Mouse (Mus musculus) embryonic facial prominence, embryonic 12.5 days (tissue): ENCODE measurements around the gene Slc44a1. TPM values are rescaled to one million over a fixed set of nuclear protein-coding genes. Genes with fewer than 3 reads are reported as not detected.

Source experiments
- ATAC-seq: fragments of 200-750 bp; cut with Nextera tagmentation; 2 replicates; pipeline ENCODE4 v1.8.0; 2017; ENCODE audit not compliant: insufficient number of reproducible peaks, insufficient read depth, low FRiP score, low TSS enrichment
- H3K27ac ChIP-seq: fragments of 300-500 bp; sonication (generic); 2 replicates; pipeline ENCODE4 v1.5.1; 2016; ENCODE audit warnings: mild to moderate bottlenecking
- H3K27me3 ChIP-seq: fragments of 300-500 bp; sonication (generic); 2 replicates; pipeline ENCODE4 v1.6.1; 2016; ENCODE audit warnings: mild to moderate bottlenecking, moderate library complexity
- H3K36me3 ChIP-seq: fragments of 300-500 bp; sonication (generic); 2 replicates; pipeline ENCODE4 v1.6.1; 2016; ENCODE audit warnings: mild to moderate bottlenecking
- H3K4me1 ChIP-seq: fragments of 300-500 bp; sonication (generic); 2 replicates; pipeline ENCODE4 v1.6.1; 2016
- H3K4me2 ChIP-seq: fragments of 300-500 bp; sonication (generic); replicated peaks from 2 replicates; pipeline ENCODE4 v1.6.1; 2016; ENCODE audit warnings: mild to moderate bottlenecking, moderate library complexity
- H3K4me3 ChIP-seq: fragments of 300-500 bp; sonication (generic); 2 replicates; pipeline ENCODE4 v1.5.1; 2016; ENCODE audit warnings: mild to moderate bottlenecking
- H3K9ac ChIP-seq: fragments of 300-500 bp; sonication (generic); 2 replicates; pipeline ENCODE4 v1.6.1; 2016; ENCODE audit warnings: mild to moderate bottlenecking, moderate library complexity
- H3K9me3 ChIP-seq: fragments of 300-500 bp; sonication (generic); 2 replicates; pipeline ENCODE4 v1.6.1; 2016; ENCODE audit warnings: mild to moderate bottlenecking, moderate library complexity
- WGBS: fragments of 180-500 bp; shearing (Covaris S2); methylation state at CpG from one replicate; pipeline ENCODE4 v1.1.7; 2016; 5-methylcytosine and 5-hydroxymethylcytosine counted together
- polyA plus RNA-seq: library from polyadenylated mRNA; unstranded; fragments of >200 nt; fragmentation: Nextera tagmentation; extraction: Ambion mirVana; gene quantifications from 2 replicates; pipeline ENCODE4 v1.2.1, GENCODE M21; 2016

Gene Slc44a1
- polyA plus RNA-seq, 1 experiment from 2014 or later = 37.0 TPM

DNA sequence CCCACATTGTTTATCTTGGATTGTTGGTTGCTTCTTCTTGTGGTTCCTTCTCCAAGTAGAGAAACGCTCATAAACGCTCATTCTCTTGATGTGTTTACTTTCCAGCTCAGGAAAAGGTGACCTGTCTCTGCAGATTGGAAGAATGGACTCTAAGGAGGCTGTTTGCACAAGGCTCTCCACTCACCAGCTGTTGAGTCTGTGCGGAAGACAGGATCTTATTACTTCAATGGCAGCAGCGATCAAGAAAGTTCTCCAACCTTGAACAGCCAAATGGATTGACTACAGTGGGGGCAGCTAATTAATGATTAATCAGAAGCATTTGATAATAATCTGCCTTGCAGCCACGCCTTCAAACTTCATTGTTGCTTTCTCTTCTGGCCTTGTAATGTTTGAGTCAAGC is 181.3 kb downstream of the Slc44a1 start:
- H3K9ac ChIP-seq = no peak overlapping the region
- no peak for ATAC-seq
- H3K4me3 ChIP-seq = no peak overlapping the region
- no peaks in the 10 kb centered on the region for H3K36me3 ChIP-seq
- H3K4me1 ChIP-seq = no peaks in the 10 kb centered on the region
- WGBS = 81% methylated on average over 5 of the region's 5 CpGs
- H3K27ac ChIP-seq = no peak overlapping the region
- H3K4me2 ChIP-seq = no peak overlapping the region
- H3K27me3 ChIP-seq = no peaks in the 10 kb centered on the region
- no peaks in the 10 kb centered on the region for H3K9me3 ChIP-seq

DNA sequence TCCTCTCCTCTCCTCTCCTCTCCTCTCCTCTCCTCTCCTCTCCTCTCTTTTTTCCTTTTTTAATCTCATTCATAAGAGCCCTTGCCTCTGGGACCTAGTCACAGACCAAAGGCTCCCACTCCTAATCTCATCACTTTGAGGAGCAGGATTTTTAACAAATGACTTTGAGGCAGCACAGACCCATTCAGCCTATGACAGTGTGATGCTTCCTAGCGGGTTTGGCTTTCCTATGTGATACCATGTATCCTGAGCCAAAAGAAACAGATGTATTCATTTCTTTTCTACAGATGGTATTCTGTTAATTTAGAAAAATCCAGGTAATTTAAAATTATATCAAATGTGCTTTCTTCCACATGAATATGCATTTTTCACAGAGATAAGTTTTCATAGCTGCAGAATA is 183.5 kb downstream of the Slc44a1 start:
- WGBS = 87% methylated on average over 1 of the region's 1 CpGs
- no peaks in the 10 kb centered on the region for H3K4me1 ChIP-seq
- no peak overlapping the region for H3K27ac ChIP-seq

DNA sequence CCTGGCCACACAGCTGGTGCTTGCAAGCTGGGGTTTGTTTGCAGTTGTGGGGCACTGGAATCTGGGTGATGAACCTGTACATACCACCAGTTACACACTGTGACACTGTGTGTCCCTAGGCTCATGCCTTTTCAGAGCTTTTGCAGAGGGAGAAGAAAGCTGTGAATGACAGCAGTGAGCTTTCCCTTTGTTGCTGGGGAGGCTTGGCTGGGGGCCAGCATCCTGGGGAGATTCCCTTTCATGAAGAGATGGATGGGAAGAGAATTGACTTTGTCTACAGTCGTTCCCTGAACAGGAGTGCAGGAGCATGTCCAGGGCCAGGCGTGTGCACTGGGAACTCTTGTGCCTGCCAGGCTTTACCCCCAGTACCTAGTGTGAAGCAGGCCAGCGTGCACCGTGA is 184.6 kb downstream of the Slc44a1 start:
- Histone ChIP-seq H3K4me3 (no peak overlapping the region), H3K4me2 (no peak overlapping the region), H3K36me3 (no peaks in the 10 kb centered on the region), H3K9ac (no peak overlapping the region), H3K27ac (no peak overlapping the region), H3K4me1 (no peaks in the 10 kb centered on the region), H3K27me3 (no peaks in the 10 kb centered on the region), H3K9me3 (no peaks in the 10 kb centered on the region)
- ATAC-seq = no peak
- 63% methylated on average over 4 of the region's 4 CpGs for WGBS

More for the DNA sequence above, 183.5 kb downstream of the Slc44a1 start:
- Histone ChIP-seq H3K36me3 (no peaks in the 10 kb centered on the region), H3K27me3 (no peaks in the 10 kb centered on the region), H3K4me2 (no peak overlapping the region), H3K9ac (no peak overlapping the region), H3K9me3 (no peaks in the 10 kb centered on the region), H3K4me3 (no peak overlapping the region)
- no peak for ATAC-seq

DNA sequence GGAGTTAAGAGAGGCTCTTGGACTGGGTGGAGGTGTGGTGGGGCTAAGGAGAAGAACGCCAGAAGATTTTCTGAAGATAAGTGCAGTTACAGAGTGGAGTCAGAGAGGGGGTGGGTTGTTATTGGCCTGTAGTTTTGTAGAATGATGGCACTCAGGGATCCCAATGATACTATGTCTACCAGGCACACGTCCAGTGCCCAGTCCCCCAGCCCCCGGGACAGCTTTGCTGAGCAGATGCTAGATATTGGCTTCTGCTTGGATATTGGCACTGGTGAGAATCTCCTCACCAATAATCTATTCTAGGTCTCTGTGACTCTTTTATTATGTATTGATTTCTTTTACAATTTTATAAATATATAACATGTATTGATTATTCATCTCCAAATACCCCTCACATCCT is 185.1 kb downstream of the Slc44a1 start:
- WGBS = 83% methylated on average over 3 of the region's 3 CpGs
- no peaks in the 10 kb centered on the region for H3K4me1 ChIP-seq
- no peak for ATAC-seq
- H3K9ac ChIP-seq = no peak overlapping the region
- H3K4me2 ChIP-seq = no peak overlapping the region
- no peaks in the 10 kb centered on the region for H3K9me3 ChIP-seq
- H3K36me3 ChIP-seq = no peaks in the 10 kb centered on the region
- H3K4me3 ChIP-seq = no peak overlapping the region
- no peak overlapping the region for H3K27ac ChIP-seq
- H3K27me3 ChIP-seq = no peaks in the 10 kb centered on the region

DNA sequence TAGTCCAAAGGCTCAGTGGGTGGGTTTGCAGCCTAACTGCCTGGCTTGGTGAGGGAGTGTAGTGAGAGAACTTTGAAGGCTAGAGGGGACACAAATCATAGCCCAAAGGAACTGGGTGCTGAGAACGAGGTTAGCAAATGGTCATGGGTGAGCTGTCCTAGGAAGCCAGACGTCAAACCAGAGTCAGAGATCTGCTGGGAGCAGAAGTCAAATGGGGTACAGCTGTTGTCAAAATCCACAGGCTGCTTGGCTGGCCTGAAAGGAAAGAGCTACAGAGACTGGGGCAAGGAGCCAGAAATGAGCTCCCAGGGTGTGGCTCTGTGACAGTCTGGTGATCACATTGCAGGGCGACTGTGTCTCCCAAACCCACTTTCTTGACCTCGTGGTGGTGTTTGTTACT is 188.7 kb downstream of the Slc44a1 start:
- no peaks in the 10 kb centered on the region for H3K36me3 ChIP-seq
- ATAC-seq = no peak
- H3K27me3 ChIP-seq = no peaks in the 10 kb centered on the region
- H3K4me2 ChIP-seq = no peak overlapping the region
- H3K9me3 ChIP-seq = no peaks in the 10 kb centered on the region
- no peak overlapping the region for H3K27ac ChIP-seq
- H3K4me3 ChIP-seq = no peak overlapping the region
- 49% methylated on average over 4 of the region's 4 CpGs for WGBS
- H3K4me1 ChIP-seq = peaks cover 6% of the 10 kb centered on the region; the same call in 1 of the 2 replicates
- H3K9ac ChIP-seq = no peak overlapping the region

DNA sequence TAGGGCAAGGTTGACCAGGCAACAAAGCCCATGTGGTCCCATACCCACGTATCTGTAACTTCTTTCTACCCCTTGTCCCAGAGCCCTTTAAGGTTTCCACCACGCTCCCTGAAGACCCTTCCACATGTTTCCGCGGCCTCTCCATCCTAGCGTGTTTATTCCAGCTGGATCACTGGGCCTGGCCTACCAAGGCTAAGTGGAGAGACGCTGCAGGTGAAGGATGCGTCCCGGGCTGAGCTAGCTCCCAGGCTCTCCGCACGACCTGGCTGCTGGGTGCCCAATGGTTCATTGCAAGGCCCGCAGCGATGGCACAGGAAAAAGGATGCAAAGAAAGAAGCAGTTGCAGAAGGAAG is 190.7 kb downstream of the Slc44a1 start:
- H3K27me3 ChIP-seq = no peaks in the 10 kb centered on the region
- WGBS = 8% methylated on average over 12 of the region's 12 CpGs
- no peaks in the 10 kb centered on the region for H3K36me3 ChIP-seq
- H3K9me3 ChIP-seq = no peaks in the 10 kb centered on the region
- peaks cover 6% of the 10 kb centered on the region; the same call in 1 of the 2 replicates for H3K4me1 ChIP-seq
- H3K9ac ChIP-seq = peak overlapping the region; percentile 81
- H3K27ac ChIP-seq = no peak overlapping the region
- H3K4me3 ChIP-seq = peak overlapping the region; percentile 84
- H3K4me2 ChIP-seq = peak overlapping the region; percentile 63
- ATAC-seq = no peak; the same call in 1 of the 2 replicates

DNA sequence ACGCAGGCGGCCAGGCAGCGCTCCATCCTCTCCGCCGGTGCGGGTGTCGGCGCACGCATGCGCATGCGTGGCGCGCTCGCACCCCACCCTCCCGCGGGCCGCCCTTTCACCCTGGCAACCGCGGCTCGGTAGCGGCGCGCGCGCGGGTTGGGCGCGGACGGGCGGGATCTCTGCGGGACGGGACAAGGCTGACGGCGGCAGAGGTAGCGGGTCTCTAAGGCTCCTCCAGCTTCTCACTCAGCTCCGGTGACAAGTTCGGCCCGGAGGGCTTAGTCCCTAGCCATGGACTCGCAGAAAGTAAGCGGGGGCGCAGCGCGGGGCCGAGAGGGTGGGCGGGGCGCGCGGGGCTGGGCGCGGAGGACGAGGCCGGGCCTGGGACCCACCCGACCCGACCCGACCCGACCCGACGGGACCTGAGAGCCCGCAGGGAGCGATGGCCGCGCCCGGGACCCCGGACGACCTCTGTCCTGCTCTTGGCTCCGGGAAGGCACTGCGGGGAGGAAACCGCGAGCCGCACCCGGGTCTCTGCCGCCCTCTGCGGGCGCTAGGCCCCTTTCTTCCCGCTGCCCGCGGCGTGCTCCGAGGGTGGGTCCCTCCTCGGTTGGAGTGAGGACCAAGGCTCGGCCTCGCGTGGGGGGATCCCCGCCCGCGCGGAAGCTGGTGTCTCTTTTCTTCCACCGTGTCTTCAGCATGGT is 191.2 kb downstream of the Slc44a1 start, which contains the start of gene Fsd1l:
TSS of gene Fsd1l (plus strand) at position 156 of the 695 bp plus-strand sequence.
- Histone ChIP-seq H3K27me3 (no peaks in the 10 kb centered on the region), H3K36me3 (no peaks in the 10 kb centered on the region), H3K9me3 (no peaks in the 10 kb centered on the region), H3K4me1 (peaks cover 6% of the 10 kb centered on the region; the same call in 1 of the 2 replicates), H3K4me2 (peak within 1 kb of the TSS; percentile 63), H3K9ac (peak within 1 kb of the TSS; percentile 81), H3K27ac (peak within 1 kb of the TSS; percentile 74), H3K4me3 (peak within 1 kb of the TSS; percentile 84)
- peak; percentile 81 for ATAC-seq
- under 1% methylated on average over 87 of the region's 88 CpGs for WGBS

DNA sequence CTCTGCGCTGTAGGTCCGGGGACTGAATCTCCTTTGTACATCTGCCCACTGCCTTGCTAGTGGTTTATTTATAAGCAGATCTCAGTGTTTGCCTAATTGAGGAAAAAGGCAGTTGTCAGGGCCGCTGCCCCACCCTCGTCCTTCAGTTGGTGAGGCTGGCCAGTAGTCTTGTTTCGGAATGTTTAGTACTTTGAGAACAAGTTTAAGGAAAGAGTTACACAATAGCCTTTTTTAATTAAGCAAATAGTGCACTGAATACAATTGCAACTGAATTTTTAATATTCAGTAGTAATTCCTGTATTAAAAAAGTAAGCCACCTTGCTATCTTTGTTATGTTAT is 191.8 kb downstream of the Slc44a1 start:
- no peak overlapping the region for H3K27ac ChIP-seq
- H3K4me3 ChIP-seq = peak overlapping the region; percentile 84
- WGBS = 3% methylated on average over 5 of the region's 5 CpGs

DNA sequence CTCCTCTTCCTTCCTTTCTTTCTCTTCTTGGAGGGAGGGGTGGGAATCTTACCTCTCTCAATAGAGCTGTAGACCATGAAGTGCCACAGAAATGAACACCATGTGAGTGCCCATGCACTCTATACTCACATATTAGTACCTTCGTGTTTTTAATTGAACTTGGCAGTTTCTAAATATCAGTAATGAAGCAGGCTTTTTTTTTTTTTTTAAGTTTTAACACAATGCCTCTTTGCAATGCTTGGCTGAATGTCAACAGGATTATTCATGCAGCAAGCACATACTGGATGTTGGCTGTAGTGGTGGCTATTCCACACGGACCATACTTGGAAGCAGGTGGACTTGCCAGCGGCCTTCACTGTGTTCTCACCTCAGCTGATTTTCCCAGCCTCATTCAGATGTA is 195.1 kb downstream of the Slc44a1 start:
- ATAC-seq = no peak

More for the DNA sequence above, 191.8 kb downstream of the Slc44a1 start:
- no peaks in the 10 kb centered on the region for H3K9me3 ChIP-seq
- peak overlapping the region; percentile 63 for H3K4me2 ChIP-seq
- no peaks in the 10 kb centered on the region for H3K36me3 ChIP-seq
- H3K9ac ChIP-seq = peak overlapping the region; percentile 81
- no peak for ATAC-seq
- no peaks in the 10 kb centered on the region for H3K27me3 ChIP-seq
- H3K4me1 ChIP-seq = peaks cover 6% of the 10 kb centered on the region; the same call in 1 of the 2 replicates

DNA sequence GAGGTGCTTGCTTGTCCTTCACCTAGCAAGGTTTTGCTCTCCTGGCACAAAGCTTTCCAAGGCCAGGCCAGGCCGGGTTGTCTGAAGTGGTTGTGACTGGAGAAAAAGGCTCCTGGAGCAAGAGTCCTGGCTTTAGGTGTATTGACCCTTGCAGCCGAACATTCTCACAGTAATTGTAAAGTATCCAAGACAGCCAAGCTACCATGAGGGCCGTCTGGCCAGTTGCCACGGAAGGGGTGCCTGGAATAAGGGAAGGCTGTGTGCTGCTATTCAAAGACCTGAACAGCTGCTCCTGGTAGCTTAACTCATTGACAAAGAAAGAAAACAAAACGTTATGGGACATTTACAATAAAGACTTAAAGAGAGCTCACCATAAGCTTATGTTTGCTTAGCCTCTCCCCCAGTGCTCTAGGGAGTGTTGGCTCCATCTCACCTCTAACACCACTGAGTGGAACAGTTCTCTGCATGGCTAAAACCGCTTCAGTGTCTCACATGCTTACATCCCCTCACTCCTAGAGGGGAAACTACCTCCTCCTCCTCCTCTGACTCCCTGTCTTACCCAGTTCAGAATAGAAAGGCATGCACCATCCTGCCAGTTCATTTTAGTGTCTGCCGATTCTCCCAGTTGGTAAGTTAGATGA is 197.2 kb downstream of the Slc44a1 start:
- H3K27ac ChIP-seq = no peak overlapping the region
- no peak overlapping the region for H3K4me3 ChIP-seq
- WGBS = 67% methylated on average over 7 of the region's 7 CpGs
- H3K36me3 ChIP-seq = peaks cover 5% of the 10 kb centered on the region; the same call in 1 of the 2 replicates
- no peaks in the 10 kb centered on the region for H3K9me3 ChIP-seq
- H3K27me3 ChIP-seq = no peaks in the 10 kb centered on the region
- ATAC-seq = no peak
- no peak overlapping the region for H3K9ac ChIP-seq
- no peak overlapping the region for H3K4me2 ChIP-seq
- H3K4me1 ChIP-seq = peaks cover 6% of the 10 kb centered on the region; the same call in 1 of the 2 replicates

More for the DNA sequence above, 195.1 kb downstream of the Slc44a1 start:
- H3K36me3 ChIP-seq = no peaks in the 10 kb centered on the region
- H3K27me3 ChIP-seq = no peaks in the 10 kb centered on the region
- H3K27ac ChIP-seq = no peak overlapping the region
- H3K9me3 ChIP-seq = no peaks in the 10 kb centered on the region
- no peak overlapping the region for H3K4me3 ChIP-seq
- H3K4me2 ChIP-seq = no peak overlapping the region
- H3K9ac ChIP-seq = no peak overlapping the region
- 91% methylated on average over 3 of the region's 3 CpGs for WGBS
- peaks cover 6% of the 10 kb centered on the region; the same call in 1 of the 2 replicates for H3K4me1 ChIP-seq

DNA sequence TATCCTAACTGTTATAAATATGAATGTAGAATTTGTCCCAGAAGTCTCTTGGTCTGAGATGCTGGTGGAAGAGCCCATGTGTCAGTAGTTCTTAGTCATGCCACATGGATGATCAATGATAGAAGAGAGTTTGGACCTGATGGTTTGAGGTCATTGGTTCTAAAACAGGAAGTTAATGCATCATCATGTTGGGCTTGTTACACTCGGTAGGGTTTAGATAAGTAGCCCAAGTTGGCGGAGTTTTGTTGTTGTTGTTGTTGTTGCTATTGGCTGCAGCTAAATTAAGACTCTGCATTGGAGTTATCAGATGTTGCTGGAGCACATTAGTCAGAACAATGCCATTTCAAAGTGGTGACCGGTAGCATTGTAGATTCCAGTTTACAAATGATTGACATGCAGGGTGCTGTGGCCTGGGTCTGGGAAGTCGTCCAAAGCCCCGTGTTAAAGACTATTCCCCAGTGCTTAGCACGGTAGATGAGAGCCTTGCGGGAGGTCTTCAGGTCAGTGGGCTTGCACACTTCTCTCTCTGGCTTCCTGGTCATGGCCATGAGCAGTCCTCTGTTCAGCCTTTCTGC is 198.4 kb downstream of the Slc44a1 start:
- no peak for ATAC-seq
- no peaks in the 10 kb centered on the region for H3K9me3 ChIP-seq
- H3K4me3 ChIP-seq = no peak overlapping the region
- no peak overlapping the region for H3K27ac ChIP-seq
- H3K4me2 ChIP-seq = no peak overlapping the region
- no peaks in the 10 kb centered on the region for H3K27me3 ChIP-seq
- no peaks in the 10 kb centered on the region for H3K4me1 ChIP-seq
- H3K9ac ChIP-seq = no peak overlapping the region
- 90% methylated on average over 7 of the region's 7 CpGs for WGBS
- peaks cover 5% of the 10 kb centered on the region; the same call in 1 of the 2 replicates for H3K36me3 ChIP-seq

DNA sequence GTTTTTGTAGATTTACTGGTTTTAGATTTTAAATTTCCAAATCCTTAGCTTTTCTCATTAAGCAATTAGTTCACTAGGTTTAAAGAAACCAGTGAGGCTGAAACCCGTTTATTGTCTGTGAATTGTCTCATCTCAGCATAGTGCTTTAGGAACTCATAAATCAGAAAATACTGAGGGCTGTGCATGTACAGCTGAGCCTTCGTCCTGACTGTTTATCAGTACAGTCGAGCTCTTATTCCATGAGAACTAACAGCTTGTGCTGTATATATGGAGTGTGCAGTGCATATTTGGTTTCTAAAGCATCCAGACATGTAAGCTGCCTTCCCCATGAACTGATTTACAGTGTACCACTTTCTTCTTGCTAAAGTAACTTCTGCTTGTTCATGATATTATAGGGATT is 217.8 kb downstream of the Slc44a1 start:
- Histone ChIP-seq H3K4me1 (no peaks in the 10 kb centered on the region), H3K27me3 (no peaks in the 10 kb centered on the region), H3K9me3 (no peaks in the 10 kb centered on the region), H3K36me3 (peaks cover 24% of the 10 kb centered on the region), H3K4me3 (no peak overlapping the region), H3K27ac (no peak overlapping the region), H3K4me2 (no peak overlapping the region), H3K9ac (no peak overlapping the region)
- WGBS = 89% methylated on average over 3 of the region's 3 CpGs
- no peak for ATAC-seq
